Mouse (Mus musculus): ENCODE data around the gene Ubl3. TPM values are rescaled to one million over a fixed set of nuclear protein-coding genes. Genes with fewer than 3 reads are reported as not detected.

Gene Ubl3
- total and polyA plus RNA-seq, 2 experiments from 2014 or later = 108 to 157 TPM

DNA sequence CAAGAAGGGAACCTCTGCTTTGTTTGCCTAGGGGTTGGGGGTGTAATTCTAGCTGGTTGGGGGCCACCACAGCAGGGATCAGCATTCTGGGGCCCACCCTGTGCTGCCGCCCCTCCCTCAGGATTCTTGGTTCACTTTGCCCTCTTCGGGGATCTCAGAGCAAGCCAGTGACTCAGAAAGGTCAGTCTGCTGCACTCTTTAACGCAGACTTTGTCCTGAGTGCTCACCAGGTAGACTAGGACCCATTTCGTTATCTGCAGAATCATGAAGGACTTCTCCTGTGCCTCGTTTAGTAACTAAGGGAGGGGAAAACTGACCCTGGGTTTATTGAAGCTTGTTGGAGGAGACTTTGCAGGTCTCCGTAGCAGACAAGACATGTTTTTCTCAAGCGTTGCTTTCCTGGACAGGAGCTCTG, 38.9 kb upstream of the Ubl3 start:
- TF ChIP-seq CTCF (IDR thresholded peaks at IDR 0.05; ENCODE audit: low read depth) = no peak
- H3K9me3 ChIP-seq (ENCODE audit: low read length) = no peaks in the 10 kb centered on the region
- no peak overlapping the region for H3K27ac ChIP-seq
- H3K4me2 ChIP-seq (ENCODE audit: low read depth, low read length) = no peak overlapping the region
- no peaks in the 10 kb centered on the region for H3K4me1 ChIP-seq (ENCODE audit: insufficient read depth, low read length)
- 58% methylated on average over 7 of the region's 7 CpGs for WGBS
- no peak for ATAC-seq
- no peaks in the 10 kb centered on the region for H3K36me3 ChIP-seq (ENCODE audit: insufficient read depth, low read length)
- H3K27me3 ChIP-seq (ENCODE audit: insufficient read depth, low read length) = no peaks in the 10 kb centered on the region
- no peak overlapping the region for H3K9ac ChIP-seq (replicated peaks; ENCODE audit: low read length)
- H3K4me3 ChIP-seq (ENCODE audit: low read length) = no peak overlapping the region
- DNase-seq (ENCODE audit: low spot score) = no peak

DNA sequence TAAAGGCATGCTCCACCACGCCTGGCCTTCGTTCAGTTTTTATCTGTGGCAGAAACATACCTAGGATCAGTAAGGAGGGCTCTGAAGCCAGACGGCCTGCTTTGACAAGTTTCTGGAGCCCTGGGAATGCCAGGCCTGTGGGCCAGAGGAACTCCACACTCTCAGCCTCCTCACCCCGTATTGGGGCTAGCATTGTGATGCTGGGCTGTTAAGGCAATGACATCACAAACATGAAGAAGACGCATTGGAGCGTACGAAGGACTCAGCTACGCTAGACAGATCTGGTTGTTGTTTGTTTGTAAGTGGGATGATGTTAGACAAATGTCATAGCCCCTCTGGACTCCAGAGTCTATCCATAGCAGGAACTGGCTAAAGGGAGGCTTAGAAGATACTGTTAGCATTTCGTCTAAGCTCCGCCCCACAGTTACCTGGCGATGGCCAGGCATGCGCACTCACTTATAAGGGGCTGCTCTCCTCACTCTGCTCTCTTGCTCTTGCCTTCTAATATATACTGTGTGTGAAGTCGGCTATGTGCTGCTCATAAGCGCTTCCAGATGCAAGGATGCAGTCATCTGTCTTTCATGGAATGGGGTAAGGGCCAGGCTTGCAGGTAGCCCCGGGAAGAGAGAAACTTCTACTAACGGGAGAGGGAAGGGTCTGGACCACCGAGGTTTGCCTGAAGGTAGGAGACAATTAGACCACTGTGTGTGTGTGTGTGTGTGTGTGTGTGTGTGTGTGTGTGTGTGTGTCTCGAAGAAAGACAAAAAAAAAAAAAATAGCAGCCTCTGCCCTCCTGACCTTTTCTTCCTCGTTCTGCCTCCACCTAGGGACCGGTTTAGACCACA, 38.2 kb upstream of the Ubl3 start:
- H3K36me3 ChIP-seq (ENCODE audit: insufficient read depth, low read length) = no peaks in the 10 kb centered on the region
- no peak overlapping the region for H3K9ac ChIP-seq (replicated peaks; ENCODE audit: low read length)
- H3K27ac ChIP-seq = no peak overlapping the region
- no peaks in the 10 kb centered on the region for H3K9me3 ChIP-seq (ENCODE audit: low read length)
- H3K4me1 ChIP-seq (ENCODE audit: insufficient read depth, low read length) = no peaks in the 10 kb centered on the region
- H3K4me3 ChIP-seq (ENCODE audit: low read length) = no peak overlapping the region
- no peaks in the 10 kb centered on the region for H3K27me3 ChIP-seq (ENCODE audit: insufficient read depth, low read length)
- TF ChIP-seq CTCF (IDR thresholded peaks at IDR 0.05; ENCODE audit: low read depth) = no peak
- no peak overlapping the region for H3K4me2 ChIP-seq (ENCODE audit: low read depth, low read length)
- 73% methylated on average over 18 of the region's 20 CpGs for WGBS
- ATAC-seq (no peak), DNase-seq (ENCODE audit: low spot score) (no peak)

GRCm38 (mm10) chr5:148588987-148589386, 36.4 kb upstream of the Ubl3 start:
- WGBS = 47% methylated on average over 3 of the region's 3 CpGs
- Histone ChIP-seq H3K27ac (no peak overlapping the region), H3K4me2 (ENCODE audit: low read depth, low read length) (no peak overlapping the region), H3K4me1 (ENCODE audit: insufficient read depth, low read length) (no peaks in the 10 kb centered on the region), H3K9me3 (ENCODE audit: low read length) (no peaks in the 10 kb centered on the region), H3K36me3 (ENCODE audit: insufficient read depth, low read length) (no peaks in the 10 kb centered on the region), H3K27me3 (ENCODE audit: insufficient read depth, low read length) (no peaks in the 10 kb centered on the region), H3K9ac (replicated peaks; ENCODE audit: low read length) (no peak overlapping the region), H3K4me3 (ENCODE audit: low read length) (no peak overlapping the region)
- ATAC-seq (no peak), DNase-seq (ENCODE audit: low spot score) (no peak)
- TF ChIP-seq CTCF (IDR thresholded peaks at IDR 0.05; ENCODE audit: low read depth) = no peak

GRCm38 (mm10) chr5:148588142-148588650, 35.6 kb upstream of the Ubl3 start:
- no peak for DNase-seq (ENCODE audit: low spot score)
- WGBS = 27% methylated on average over 6 of the region's 6 CpGs

GRCm38 (mm10) chr5:148580388-148580985, 27.9 kb upstream of the Ubl3 start:
- no peak for TF ChIP-seq CTCF (IDR thresholded peaks at IDR 0.05; ENCODE audit: low read depth)
- Histone ChIP-seq H3K9me3 (ENCODE audit: low read length) (no peaks in the 10 kb centered on the region), H3K9ac (replicated peaks; ENCODE audit: low read length) (no peak overlapping the region), H3K27ac (no peak overlapping the region), H3K4me1 (ENCODE audit: insufficient read depth, low read length) (no peaks in the 10 kb centered on the region), H3K4me3 (ENCODE audit: low read length) (no peak overlapping the region), H3K27me3 (ENCODE audit: insufficient read depth, low read length) (no peaks in the 10 kb centered on the region), H3K4me2 (ENCODE audit: low read depth, low read length) (no peak overlapping the region), H3K36me3 (ENCODE audit: insufficient read depth, low read length) (no peaks in the 10 kb centered on the region)
- WGBS = 90% methylated on average over 13 of the region's 13 CpGs
- DNase-seq (ENCODE audit: low spot score) (no peak), ATAC-seq (no peak)

More at GRCm38 (mm10) chr5:148588142-148588650, 35.6 kb upstream of the Ubl3 start:
- Histone ChIP-seq H3K4me3 (ENCODE audit: low read length) (no peak overlapping the region), H3K9ac (replicated peaks; ENCODE audit: low read length) (no peak overlapping the region), H3K27me3 (ENCODE audit: insufficient read depth, low read length) (no peaks in the 10 kb centered on the region), H3K36me3 (ENCODE audit: insufficient read depth, low read length) (no peaks in the 10 kb centered on the region), H3K4me2 (ENCODE audit: low read depth, low read length) (no peak overlapping the region), H3K4me1 (ENCODE audit: insufficient read depth, low read length) (no peaks in the 10 kb centered on the region), H3K27ac (no peak overlapping the region), H3K9me3 (ENCODE audit: low read length) (no peaks in the 10 kb centered on the region)
- no peak for TF ChIP-seq CTCF (IDR thresholded peaks at IDR 0.05; ENCODE audit: low read depth)
- no peak for ATAC-seq

DNA sequence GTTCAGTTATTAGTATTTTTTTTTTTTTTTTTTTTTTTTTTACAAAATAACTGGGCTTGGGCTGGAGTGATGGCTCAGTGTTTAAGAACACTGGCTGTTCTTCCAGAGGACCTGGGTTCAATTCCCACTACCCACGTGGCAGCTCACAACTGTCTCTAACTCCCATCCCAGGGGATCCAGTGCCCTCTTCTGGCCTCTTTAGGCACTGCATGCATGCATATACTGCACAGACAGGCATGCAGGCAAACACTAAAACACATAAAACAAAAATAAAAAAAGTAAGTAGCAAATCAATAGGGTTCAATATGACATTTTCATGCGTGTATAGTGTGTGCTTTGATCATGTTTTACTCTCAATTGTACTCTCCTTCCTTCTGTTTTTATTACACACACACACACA, 26.6 kb upstream of the Ubl3 start:
- no peaks in the 10 kb centered on the region for H3K9me3 ChIP-seq (ENCODE audit: low read length)
- TF ChIP-seq CTCF (IDR thresholded peaks at IDR 0.05; ENCODE audit: low read depth) = peak; percentile 34
- H3K36me3 ChIP-seq (ENCODE audit: insufficient read depth, low read length) = no peaks in the 10 kb centered on the region
- no peaks in the 10 kb centered on the region for H3K4me1 ChIP-seq (ENCODE audit: insufficient read depth, low read length)
- H3K27me3 ChIP-seq (ENCODE audit: insufficient read depth, low read length) = no peaks in the 10 kb centered on the region
- ATAC-seq = no peak
- no peak overlapping the region for H3K27ac ChIP-seq
- 98% methylated on average over 2 of the region's 2 CpGs for WGBS
- H3K9ac ChIP-seq (replicated peaks; ENCODE audit: low read length) = no peak overlapping the region
- H3K4me2 ChIP-seq (ENCODE audit: low read depth, low read length) = no peak overlapping the region
- no peak for DNase-seq (ENCODE audit: low spot score)
- H3K4me3 ChIP-seq (ENCODE audit: low read length) = no peak overlapping the region

DNA sequence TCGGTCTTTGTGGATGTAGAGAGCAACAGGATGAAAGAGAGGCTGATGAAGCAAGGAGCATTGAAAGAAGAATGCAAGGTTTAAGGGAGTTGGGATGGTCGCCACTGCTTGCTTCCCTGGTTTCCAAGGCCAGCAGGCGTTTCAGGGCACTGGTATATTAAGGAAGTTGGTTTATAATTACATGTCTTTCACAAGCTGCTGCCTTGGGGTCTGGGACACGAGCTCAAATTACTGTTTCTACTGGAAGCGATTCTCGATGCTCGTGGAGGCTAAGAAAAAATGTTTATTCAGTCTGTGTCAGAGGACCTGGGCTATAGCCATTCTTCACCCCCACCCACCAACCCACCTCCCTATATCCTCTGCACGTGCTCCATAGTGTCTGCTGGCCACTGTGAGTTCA, 25.8 kb upstream of the Ubl3 start:
- H3K4me1 ChIP-seq (ENCODE audit: insufficient read depth, low read length) = no peaks in the 10 kb centered on the region
- WGBS = 70% methylated on average over 8 of the region's 8 CpGs
- no peak for ATAC-seq
- no peaks in the 10 kb centered on the region for H3K9me3 ChIP-seq (ENCODE audit: low read length)
- H3K4me2 ChIP-seq (ENCODE audit: low read depth, low read length) = no peak overlapping the region
- H3K4me3 ChIP-seq (ENCODE audit: low read length) = no peak overlapping the region
- H3K27ac ChIP-seq = no peak overlapping the region
- no peaks in the 10 kb centered on the region for H3K27me3 ChIP-seq (ENCODE audit: insufficient read depth, low read length)
- TF ChIP-seq CTCF (IDR thresholded peaks at IDR 0.05; ENCODE audit: low read depth) = no peak
- no peak for DNase-seq (ENCODE audit: low spot score)
- no peak overlapping the region for H3K9ac ChIP-seq (replicated peaks; ENCODE audit: low read length)
- H3K36me3 ChIP-seq (ENCODE audit: insufficient read depth, low read length) = no peaks in the 10 kb centered on the region

Measured in hindbrain, postnatal 0 days (tissue).